Mouse (Mus musculus) megakaryocyte, adult 5-6 weeks (primary cell): ENCODE results near the gene Bcl2l2. TPM values are rescaled to one million over a fixed set of nuclear protein-coding genes. Genes with fewer than 3 reads are reported as not detected.
A peak's percentile ranks its signal among the peaks of the same experiment; 100 is the strongest.

Experiments used
- ATAC-seq: 2 replicates; pipeline ENCODE4 v1.8.0; 2016; ENCODE audit warnings: mild to moderate bottlenecking, inconsistent platforms; ENCODE audit not compliant: poor library complexity, severe bottlenecking
- total RNA-seq, 2 experiments: library from RNA; stranded (forward) in 1 of 2; stranded (reverse) in 1 of 2; fragments of 153-499, 151-499 nt in 1 of 2; fragments of 221-1000, 200-1000 nt in 1 of 2; gene quantifications; 2 replicates each; pipeline versions ENCODE4 v1.2.3 to v1.2.4; 2015 to 2017

The Bcl2l2 gene
- total RNA-seq (2015) (2.1 and 3.0 TPM in 2 replicates), total RNA-seq (2017) (4.4 and 6.2 TPM in 2 replicates)

DNA sequence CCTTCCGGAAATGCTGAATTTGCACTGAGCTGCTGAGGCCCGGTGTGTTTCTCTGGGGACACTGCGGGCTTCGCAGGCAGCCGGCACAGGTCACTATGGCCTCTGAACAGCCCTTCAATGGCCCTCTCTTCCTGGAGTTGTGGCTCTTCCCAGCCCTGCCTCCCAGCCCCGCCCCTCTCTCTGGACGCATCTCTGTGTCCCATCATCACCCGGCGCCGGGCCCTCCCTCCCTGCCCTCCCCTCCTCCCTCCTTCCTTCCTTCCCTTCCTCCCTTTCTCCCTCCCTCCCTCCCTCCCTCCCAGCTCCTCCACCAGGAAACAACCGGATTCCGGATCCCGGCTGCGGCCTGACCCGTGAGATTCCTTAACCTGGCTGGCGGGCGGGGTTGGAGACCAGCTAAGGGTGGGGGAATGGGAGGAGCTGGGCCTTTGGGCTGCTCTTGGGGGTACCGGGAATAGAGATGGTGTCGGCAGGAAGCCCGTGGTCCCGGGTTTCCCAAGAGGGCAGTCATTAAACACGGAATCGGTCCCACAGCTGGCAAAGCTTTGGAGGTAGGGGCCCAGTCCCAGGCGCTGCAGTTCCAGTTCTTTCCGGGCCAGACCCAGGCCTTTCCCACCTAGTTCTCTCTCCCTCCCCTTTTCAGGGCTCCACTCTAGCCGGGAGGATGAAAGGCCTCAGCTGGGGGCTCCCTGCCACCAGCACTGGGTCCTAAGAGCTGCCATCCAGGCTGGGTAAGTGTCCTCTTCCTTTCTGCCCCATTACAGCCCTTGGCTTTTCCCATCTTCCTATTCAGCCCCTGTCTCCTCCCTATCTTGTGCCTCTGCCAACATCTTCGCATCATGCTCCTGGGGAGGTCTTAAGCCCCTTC lies at the start of gene Bcl2l2, which contains the start of gene Gm20521:
Gene Bcl2l2 (plus strand): TSS at position 224 of the 868 bp plus-strand sequence.
Gene Gm20521 (plus strand): TSS at position 288 of the 868 bp plus-strand sequence.
- ATAC-seq: peak; percentile 90

DNA sequence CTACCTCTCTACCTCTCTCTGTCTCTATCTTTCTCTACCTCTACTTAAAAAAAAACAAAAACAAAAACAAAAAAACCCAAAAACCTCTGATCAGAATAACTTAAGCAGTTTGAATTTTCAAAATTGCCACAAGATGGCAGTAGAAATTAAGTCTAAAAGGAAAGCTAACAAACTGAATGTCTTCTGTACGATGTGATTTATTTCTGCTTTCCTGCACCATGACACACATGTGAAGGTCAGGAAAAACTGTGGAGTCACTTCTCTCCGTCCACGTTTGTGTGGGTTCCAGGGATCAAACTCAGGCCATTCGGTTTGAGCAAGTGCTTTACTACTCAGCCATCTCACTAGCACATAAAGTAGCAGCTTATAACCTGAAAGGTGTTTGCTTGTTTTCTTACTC lies 39.7 kb upstream of the Bcl2l2 start:
- peak; percentile 27; the same call in 1 of the 2 replicates for ATAC-seq

DNA sequence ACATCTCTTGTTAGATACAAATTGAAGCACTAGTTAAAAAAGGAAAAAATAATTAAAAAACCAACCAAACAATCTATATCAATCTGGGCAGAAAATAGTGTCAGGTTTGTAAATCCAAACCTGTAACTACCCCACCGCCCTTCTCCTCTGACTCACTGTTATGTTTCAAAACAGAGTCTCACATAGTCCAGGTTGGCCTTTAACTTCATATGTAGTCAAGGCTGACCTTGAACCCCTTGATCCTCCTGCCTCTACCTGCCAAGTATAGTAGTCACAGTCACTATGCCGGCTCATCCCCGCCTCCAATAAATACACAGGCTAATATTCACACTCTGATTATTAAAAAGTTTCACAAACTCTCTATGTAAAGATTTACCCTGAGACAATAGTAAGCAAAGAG lies 27.5 kb upstream of the Bcl2l2 start:
- ATAC-seq: no peak

DNA sequence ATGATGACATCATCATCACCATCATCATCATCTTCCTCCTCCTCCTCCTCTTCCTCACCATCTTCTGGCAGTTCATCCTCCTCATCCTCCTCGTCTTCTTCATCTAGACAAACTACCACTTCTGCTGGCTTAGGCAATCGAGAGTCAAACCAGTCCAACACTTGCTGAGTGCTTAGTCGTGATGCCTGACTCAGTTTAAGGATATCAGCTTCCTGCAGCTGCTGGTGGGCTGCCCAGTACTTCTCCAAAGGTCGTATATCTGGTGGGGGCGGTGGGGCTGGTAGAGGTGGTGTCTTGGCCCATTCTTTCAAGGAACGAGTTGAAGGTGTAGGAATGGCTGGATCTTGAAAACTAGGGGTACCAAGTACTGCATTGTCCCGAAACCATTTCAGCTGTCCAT lies 26.5 kb upstream of the Bcl2l2 start:
- ATAC-seq: no peak

DNA sequence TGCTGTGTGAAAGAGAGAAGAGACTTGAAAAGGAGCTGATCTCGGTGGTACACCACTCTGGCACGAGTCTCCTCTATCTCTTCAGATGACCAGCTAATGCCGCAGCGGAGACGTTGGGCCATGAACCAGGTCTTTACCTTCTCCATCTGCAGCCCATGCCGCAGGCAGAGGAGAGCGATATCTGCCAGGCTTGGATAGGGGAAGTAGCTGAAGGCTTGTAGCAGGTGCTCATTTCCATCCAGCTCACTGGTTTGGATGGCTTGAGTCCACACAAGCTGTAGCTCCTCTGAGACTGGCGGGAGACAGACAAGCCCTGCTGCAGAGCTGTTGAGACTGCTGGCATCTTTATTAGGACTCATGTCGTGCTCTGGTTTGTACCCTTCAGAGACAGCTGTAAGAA lies 25.3 kb upstream of the Bcl2l2 start:
- no peak for ATAC-seq

DNA sequence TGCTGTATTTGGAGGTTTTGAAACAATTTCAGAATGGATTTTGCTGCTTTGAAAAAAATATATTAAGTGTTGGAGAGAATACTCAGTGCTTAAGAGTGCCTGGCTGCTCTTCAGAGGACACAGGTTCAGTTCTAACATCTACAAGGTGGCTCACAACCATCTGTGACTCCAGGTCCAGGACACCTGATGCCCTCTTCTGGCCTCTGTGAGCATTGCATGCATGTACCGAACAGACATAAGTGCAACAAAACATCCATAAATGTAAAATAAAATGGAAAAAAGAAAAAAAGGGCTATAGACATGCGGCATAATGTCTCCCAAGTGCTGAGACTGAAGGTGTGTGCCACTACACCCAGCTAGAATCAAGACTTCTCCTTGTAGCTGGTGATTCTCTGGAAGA lies 22.7 kb upstream of the Bcl2l2 start:
- ATAC-seq: no peak

DNA sequence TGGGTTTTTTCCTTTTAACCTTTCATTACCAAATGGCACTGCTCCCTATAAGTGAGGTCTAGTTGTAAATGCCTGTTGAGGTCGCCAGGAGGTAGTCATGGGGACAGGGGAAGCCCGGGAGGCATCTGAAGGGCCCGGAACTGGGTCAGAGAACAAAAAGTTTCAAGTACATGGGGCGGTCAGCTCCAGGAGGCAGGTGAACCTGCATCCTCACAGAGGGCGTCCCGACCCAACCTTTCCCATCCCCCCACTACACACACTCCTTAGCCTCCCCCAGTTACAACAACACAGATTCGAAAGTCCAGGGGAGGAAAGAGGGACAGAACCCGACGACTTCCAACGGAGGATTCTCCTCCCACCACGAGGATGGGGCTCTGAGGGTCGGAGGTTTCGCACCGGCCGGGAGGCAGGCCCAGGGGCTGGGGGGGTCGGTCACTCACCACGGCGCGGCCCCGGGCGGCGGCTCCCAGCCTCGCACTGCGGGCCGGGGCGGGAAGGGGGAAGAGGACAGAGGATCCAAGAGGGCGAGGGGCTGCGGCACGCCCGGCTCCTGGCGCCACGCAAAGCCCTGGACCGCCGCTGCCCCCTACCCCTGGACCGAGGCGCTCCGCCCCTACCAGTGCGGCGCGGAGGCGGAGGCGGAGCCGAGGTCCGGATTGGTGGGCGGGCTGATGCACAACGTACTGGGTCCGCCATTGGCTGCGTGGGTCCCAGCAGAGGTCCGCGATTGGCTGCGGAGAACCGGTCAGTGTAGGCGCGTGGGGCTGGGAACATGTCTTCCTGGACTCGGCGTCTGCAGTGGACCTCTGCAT lies 19.5 kb upstream of the Bcl2l2 start:
- ATAC-seq: peak; percentile 98

DNA sequence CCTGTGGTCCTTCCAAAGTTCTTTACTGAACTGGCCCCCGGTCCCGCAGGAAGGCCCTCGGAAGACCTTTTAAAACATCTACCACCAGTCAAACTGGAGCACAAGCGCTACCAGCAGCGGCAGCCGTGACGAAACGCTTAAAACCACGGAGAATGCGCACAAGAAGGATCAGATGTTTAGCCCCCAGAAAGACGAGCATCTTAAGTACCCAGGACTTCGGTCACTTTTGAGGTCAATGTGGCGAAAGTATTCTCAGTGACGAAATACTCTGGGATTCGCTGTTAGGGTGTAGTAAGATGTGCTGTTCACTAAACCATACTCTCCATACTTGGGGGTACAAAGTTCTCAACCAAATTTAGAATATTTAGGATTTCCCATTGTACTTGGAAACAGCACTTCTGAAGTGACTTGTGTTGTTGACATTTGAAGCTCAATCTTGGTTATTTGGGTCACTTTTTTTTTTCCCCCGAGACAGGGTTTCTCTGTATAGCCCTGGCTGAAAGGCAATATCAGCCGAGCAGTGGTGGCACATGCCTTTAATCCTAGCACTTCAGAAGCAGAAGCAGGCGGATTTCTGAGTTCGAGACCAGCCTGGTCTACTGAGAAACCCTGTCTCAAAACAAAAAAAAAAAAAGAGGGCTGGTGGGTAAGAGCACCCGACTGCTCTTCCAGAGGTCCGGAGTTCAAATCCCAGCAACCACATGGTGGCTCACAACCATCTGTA lies 18.7 kb upstream of the Bcl2l2 start:
- peak; percentile 49 for ATAC-seq

DNA sequence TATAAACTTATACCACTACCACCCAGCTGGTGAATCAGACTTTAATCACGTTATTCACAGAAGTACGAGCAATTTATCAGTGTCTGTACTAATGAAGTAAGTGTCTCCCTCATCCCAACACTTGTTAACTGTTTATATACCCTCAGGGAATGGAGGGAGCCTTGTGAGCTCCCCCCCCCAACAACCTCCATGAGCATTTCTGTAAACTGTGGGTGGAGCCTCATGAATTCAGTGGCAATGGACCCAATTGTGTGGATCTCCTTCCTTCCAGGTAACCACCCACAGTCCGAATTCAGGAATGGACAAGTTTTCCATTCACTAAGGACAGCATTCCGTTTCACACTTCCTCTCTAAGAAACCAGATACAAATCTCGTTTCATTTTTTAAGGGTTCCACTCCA lies 17.6 kb upstream of the Bcl2l2 start:
- no peak for ATAC-seq

DNA sequence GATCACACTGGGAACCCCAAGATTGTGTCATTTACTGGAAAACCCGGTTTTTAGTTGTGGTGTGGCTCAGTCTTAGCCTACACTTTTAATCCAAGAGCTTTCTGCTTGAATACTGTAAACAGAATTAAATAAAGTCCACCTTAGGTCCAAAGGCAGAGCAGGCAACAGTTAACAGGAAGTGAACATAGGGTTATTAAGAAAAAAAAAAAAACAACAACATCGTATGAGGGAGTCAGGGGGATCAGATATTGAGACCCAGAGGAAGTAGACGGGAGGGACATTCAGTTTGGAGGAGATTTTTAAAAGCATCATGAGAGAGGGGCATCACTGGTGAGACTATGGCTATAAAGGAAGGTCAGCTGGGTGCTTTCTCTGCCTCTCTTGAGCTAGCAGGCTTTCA lies 16.9 kb upstream of the Bcl2l2 start:
- no peak for ATAC-seq

DNA sequence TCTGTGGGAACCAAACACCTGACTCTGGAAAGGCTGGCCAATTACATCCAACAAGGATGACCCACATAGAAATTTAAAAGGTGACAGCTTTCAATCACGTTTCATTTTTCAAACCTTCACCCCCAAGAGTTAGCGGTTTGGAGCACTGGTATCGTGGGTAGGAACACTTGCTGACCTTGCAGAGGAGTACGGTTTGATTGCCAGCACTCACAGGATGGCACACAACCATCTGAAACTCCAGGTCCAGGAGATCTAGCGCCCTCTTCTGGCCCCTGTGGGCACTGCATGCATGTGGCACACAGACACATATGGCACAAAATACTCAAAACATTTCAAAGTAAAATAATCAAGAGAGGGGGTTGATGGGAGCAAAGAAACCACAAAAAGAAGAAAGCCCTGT lies 16.2 kb upstream of the Bcl2l2 start:
- ATAC-seq: no peak

DNA sequence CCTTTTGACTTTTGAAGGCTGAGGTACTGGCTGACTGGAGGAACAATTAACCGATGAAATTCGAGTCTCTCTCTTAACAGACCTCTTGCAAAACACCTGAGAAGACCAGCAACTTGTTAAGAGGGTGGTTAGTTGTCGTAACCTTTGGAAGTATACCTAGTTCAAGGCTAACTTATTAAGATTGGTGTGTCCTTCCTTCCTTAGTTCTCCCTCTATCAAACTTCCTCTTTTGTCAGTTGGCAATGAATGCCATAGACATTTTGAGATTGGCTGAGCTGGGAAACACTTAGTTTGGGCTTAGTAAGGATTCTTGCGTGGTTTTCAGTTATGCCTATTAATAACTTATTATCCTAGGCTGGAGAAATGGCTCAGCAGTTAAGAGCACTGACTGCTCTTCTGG lies 15.2 kb upstream of the Bcl2l2 start:
- no peak for ATAC-seq

DNA sequence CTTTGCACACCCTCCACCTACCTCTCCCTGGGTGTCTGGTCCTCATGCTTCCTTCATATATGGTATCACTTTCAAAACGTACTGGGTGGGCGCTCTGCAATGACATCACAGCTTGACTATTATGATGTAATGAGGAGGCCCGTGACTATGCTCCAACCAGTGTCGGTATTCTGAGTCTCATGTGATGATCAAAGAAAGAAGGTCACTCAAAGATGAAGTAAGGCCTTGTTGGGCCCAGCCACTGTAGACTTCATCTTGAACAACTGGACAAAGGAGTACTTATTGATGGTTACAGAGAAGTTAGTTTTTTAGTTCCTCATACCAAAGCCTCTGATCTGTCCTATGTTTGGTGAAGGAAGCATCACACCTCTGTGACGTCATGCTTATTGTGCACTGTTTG lies 12.3 kb upstream of the Bcl2l2 start, which contains the start of gene Homez:
Gene Homez (minus strand): TSS at position 101 of the 400 bp plus-strand sequence.
- ATAC-seq: no peak

DNA sequence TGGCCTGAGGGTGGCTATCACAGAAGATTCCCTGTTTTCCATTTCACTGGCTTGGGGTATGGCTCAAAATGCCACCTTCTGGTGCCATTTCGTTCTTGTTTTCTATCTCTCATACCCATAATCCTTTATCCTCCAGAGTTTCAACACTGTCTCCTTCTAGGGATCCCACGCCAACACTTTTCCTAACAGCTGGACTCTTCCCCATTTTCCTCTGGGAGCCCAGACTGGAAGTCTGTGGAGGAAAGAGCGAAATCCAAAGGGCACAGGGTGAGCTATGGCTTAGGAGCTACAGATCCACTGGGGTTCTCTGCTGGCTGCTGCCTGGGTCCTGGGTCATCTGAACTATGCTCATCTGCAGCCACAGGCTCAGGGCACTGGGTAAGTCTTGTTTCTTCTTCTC lies 9.0 kb upstream of the Bcl2l2 start:
- no peak for ATAC-seq

DNA sequence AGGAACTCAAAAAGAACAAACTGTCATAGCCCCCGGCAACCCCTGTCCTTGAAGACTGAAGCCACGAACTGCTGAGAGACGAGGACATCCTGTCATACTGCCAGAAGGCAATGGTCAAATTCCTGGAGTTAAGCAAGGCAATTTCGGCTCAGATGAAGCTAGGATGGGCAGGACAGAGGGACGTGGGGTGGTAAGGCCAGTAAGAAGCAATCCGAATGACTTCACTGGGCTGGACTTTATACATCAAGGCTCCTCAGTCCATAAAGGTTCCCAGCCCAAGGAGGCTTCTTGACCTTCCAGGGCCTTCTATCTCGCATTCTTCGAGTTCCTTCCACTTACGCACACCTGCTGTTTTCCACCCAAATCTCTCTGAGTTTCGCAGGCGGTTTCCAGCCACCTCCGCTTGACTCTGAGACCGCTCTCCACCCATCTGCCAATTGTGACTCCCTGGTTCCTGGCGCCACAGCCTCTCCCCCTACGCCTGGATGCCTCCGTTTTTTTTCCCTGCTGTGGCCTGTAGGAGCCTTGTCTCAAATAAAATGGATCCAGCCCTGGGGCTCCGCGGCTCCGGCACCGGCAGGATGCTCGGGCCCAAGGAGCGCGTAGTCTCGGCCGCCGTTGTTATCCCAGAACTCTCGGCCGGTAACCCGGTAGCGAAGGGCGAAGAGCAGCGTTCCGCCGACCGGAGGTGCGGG lies 7.2 kb upstream of the Bcl2l2 start:
- peak; percentile 13 for ATAC-seq

DNA sequence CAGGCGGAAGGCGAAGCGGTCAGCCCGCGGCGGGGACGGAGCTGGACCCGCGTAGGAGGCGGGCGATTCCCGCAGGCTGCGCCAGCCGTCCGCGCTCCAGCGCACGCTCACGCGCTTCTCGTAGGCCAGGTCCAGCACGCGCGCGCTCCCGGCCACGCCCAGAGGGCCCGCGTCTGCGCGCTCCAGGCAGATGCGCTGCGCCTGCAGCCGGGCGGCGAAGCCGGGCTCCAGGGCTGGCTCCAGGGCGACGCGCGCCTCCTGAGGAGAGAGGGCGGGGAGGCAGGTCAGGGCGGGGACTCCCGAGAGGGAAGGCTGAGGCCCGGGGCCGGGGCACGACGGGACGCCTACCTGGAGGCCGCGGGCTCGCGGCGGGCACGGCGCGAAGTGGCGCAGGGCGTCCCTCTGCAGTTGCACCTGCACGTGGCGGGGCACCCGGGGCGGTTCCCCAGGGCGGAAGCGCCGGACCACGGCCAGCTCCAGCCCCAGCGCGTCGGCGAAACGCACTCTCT lies 6.6 kb upstream of the Bcl2l2 start:
- ATAC-seq: peak; percentile 77

DNA sequence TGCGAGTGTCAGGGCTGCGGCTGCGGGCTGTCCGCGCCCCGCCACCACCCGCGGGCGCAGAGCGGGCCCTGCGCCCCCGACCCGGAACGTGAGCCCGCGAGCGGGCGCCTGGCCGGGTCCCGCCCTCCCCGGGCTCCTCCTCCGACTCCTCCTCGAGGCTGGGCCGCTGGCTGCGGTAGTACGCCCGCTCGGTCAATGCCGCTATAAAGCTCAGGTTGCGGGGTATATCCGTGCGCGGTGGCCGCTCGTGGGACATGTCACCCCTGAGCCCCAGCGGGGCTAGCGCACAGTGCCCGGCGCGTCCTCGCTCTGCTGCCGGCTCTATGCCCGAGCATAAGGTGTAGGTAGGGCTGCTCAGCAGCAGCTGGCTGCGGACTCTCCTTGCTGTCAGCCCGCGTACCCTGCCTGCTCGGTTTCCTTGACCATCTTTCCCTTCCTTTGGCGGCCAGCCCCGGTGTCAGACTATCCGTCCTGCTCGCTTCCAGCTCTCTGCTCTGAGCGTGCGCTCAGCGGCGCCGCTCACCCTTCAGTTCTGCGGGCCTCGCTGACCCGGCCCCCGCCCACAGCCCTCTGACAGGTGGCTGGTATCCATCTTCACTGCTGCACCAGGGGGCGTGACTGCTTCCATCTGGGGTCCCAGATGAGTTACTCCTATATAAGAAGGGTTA lies 6.0 kb upstream of the Bcl2l2 start, which contains the start of gene Ppp1r3e:
Gene Ppp1r3e (minus strand): TSS at position 503 of the 668 bp plus-strand sequence.
- peak; percentile 69 for ATAC-seq

DNA sequence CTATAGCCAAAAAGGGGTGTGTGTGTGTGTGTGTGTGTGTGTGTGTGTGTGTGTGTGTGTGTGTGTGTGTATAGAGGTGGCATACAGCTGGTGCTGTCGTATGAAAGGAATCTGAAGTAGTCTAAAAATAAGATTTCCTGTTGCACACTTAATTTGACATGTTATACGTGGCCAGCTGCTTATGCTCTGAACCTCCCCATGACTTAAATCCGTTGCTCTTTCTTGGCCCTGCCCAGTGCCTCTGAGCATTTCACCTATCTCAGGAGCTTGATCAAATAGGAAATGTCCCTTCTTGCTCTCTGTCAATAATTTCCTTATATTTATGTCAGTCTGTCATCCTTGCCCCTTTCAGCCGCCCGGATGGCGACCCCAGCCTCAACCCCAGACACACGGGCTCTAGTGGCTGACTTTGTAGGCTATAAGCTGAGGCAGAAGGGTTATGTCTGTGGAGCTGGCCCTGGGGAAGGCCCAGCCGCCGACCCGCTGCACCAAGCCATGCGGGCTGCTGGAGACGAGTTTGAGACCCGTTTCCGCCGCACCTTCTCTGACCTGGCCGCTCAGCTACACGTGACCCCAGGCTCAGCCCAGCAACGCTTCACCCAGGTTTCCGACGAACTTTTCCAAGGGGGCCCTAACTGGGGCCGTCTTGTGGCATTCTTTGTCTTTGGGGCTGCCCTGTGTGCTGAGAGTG lies 990 bp downstream of the Bcl2l2 start:
- no peak for ATAC-seq

DNA sequence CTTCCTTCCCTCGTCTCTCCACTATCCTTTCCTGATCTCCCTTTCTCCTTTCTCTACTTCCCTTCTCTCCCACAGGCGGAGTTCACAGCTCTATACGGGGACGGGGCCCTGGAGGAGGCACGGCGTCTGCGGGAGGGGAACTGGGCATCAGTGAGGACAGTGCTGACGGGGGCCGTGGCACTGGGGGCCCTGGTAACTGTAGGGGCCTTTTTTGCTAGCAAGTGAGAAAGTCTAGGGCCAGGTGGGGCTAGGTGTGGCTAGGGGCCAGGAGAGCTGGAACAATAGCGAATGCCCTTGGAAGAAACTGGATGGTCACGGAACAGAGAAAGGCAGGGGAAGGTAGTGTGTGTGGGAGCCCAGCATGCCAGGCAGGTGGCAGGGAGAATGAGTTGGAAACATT lies 2.1 kb downstream of the Bcl2l2 start:
- ATAC-seq: no peak
